Mouse (Mus musculus): ENCODE data around the gene Chst3. TPM values are rescaled to one million over a fixed set of nuclear protein-coding genes. Genes with fewer than 3 reads are reported as not detected.
"Not testable (repeated sequence)": the region's sequence is repeated elsewhere in the genome, so short reads cannot be mapped to it uniquely, and the experiment has no call there.

The Chst3 gene
- polyA plus RNA-seq, 1 experiment from 2014 or later, result 1.3 TPM

DNA sequence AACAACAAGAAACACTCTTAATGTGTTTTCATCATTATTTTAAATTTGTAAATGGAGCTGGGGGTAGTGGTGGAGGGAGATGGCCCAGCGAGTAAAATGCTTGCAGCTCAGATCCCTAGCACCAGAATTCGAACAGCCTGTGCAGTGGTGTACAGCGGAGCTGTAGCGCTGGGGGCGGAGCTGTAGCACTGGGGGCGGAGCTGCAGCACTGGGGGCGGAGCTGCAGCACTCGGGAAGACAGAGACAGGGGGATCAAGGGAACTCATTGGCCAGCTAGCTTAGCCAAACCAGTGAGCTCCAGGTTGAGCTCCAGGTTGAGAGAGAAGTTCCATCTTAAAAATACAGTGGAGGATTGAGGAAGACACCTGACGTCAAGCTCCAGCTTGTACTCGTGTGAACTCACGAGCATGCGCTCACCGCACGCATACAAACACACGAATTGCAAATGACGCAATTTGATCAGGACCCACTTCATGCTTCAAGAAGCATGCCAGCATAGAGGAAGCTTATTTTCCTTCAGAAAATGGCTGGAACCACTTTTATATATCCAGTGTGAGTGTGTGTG, 38.3 kb upstream of the Chst3 start:
- H3K9me3 ChIP-seq (ENCODE audit: control insufficient read depth, low read length), result no peaks in the 10 kb centered on the region
- H3K27me3 ChIP-seq (replicated peaks; ENCODE audit: control insufficient read depth, insufficient read depth, low read length), result no peaks in the 10 kb centered on the region
- H3K9ac ChIP-seq (ENCODE audit: low read depth, low read length), result no peak overlapping the region
- no peak for ATAC-seq (ENCODE audit: low read depth)
- no peak overlapping the region for H3K4me2 ChIP-seq (ENCODE audit: low read depth, low read length)
- H3K27ac ChIP-seq (replicated peaks; ENCODE audit: low read depth, low read length), result no peak overlapping the region
- DNase-seq (ENCODE audit: low spot score), result no peak
- H3K4me3 ChIP-seq (ENCODE audit: low read depth, low read length), result no peak overlapping the region
- no peaks in the 10 kb centered on the region for H3K4me1 ChIP-seq (ENCODE audit: control insufficient read depth, insufficient read depth, low read length)
- WGBS, result 63% methylated on average over 16 of the region's 16 CpGs
- H3K36me3 ChIP-seq (ENCODE audit: control insufficient read depth, insufficient read depth, low read length), result no peaks in the 10 kb centered on the region

DNA sequence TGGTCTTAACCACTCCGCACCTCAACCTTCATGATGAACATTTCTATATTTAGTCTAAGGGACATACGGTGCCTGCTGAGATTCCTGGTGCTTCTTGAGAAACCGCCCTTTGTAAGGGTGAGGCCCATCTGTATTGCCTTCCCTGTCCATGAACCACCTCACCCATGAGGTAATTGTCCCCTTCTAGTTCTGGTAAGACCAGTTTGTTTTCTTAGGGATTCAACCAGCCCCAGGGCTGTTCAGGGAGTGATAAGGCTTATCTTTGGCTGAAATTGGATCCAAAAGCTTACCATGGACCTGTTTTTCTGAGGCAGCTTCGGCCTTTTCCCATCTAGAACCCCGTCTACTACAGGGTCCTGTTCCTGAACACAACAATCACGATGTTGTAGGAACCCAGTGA, 37.0 kb upstream of the Chst3 start:
- no peaks in the 10 kb centered on the region for H3K36me3 ChIP-seq (ENCODE audit: control insufficient read depth, insufficient read depth, low read length)
- WGBS, result 77% methylated on average over 6 of the region's 6 CpGs
- DNase-seq (ENCODE audit: low spot score), result no peak
- H3K4me1 ChIP-seq (ENCODE audit: control insufficient read depth, insufficient read depth, low read length), result no peaks in the 10 kb centered on the region
- ATAC-seq (ENCODE audit: low read depth), result no peak; the same call in 1 of the 2 replicates
- H3K27me3 ChIP-seq (replicated peaks; ENCODE audit: control insufficient read depth, insufficient read depth, low read length), result no peaks in the 10 kb centered on the region
- no peak overlapping the region for H3K27ac ChIP-seq (replicated peaks; ENCODE audit: low read depth, low read length)
- no peak overlapping the region for H3K4me3 ChIP-seq (ENCODE audit: low read depth, low read length)
- no peaks in the 10 kb centered on the region for H3K9me3 ChIP-seq (ENCODE audit: control insufficient read depth, low read length)
- no peak overlapping the region for H3K4me2 ChIP-seq (ENCODE audit: low read depth, low read length)
- H3K9ac ChIP-seq (ENCODE audit: low read depth, low read length), result no peak overlapping the region

DNA sequence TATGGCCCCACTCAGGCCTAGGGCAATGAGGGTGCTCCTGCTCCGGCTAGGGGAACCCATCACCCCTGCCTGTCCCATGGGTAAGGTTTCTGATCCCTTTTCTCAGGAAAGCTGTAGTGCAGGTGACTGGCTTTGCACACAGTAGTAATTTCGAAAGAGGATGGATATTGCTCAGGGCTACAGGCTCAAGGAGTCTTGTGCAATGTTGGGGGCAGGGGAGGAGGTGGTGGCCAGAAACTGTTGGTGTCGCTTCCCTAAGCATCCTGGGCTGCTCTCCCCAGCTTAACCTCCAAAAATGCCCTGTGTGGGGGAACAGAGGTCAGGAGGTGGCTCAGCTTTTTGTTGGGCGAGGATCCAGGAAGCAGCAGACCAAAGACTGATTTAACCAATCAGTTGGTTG, 33.5 kb upstream of the Chst3 start:
- Histone ChIP-seq H3K36me3 (ENCODE audit: control insufficient read depth, insufficient read depth, low read length) (no peaks in the 10 kb centered on the region), H3K4me2 (ENCODE audit: low read depth, low read length) (no peak overlapping the region), H3K27ac (replicated peaks; ENCODE audit: low read depth, low read length) (no peak overlapping the region), H3K9ac (ENCODE audit: low read depth, low read length) (no peak overlapping the region), H3K27me3 (replicated peaks; ENCODE audit: control insufficient read depth, insufficient read depth, low read length) (no peaks in the 10 kb centered on the region), H3K9me3 (ENCODE audit: control insufficient read depth, low read length) (no peaks in the 10 kb centered on the region), H3K4me3 (ENCODE audit: low read depth, low read length) (no peak overlapping the region), H3K4me1 (ENCODE audit: control insufficient read depth, insufficient read depth, low read length) (no peaks in the 10 kb centered on the region)
- 65% methylated on average over 4 of the region's 4 CpGs for WGBS
- ATAC-seq (ENCODE audit: low read depth) (no peak), DNase-seq (ENCODE audit: low spot score) (no peak)

DNA sequence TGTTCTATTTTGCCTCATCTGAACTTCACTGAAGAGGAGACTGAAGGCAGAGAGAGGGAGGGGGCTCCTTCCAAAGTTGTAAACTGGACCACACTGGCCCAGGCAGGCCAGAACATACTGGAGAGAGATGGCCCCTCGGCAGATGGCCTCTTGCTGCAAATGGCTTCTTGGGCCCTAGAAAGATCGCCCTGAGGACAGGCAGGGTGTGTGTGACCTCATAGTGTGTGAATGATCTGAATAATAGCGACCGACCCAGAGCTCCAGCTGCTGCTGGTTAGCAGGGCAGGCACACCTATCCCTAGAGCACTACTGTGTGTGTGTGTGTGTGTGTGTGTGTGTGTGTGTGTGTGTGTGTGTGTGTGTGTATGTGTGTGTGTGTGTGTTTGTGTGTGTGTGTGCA, 33.1 kb upstream of the Chst3 start:
- H3K9me3 ChIP-seq (ENCODE audit: control insufficient read depth, low read length), result no peaks in the 10 kb centered on the region
- DNase-seq (ENCODE audit: low spot score) (no peak), ATAC-seq (ENCODE audit: low read depth) (no peak)
- H3K27ac ChIP-seq (replicated peaks; ENCODE audit: low read depth, low read length), result no peak overlapping the region
- H3K4me2 ChIP-seq (ENCODE audit: low read depth, low read length), result no peak overlapping the region
- no peaks in the 10 kb centered on the region for H3K4me1 ChIP-seq (ENCODE audit: control insufficient read depth, insufficient read depth, low read length)
- no peak overlapping the region for H3K9ac ChIP-seq (ENCODE audit: low read depth, low read length)
- 62% methylated on average over 2 of the region's 4 CpGs for WGBS
- no peaks in the 10 kb centered on the region for H3K36me3 ChIP-seq (ENCODE audit: control insufficient read depth, insufficient read depth, low read length)
- H3K27me3 ChIP-seq (replicated peaks; ENCODE audit: control insufficient read depth, insufficient read depth, low read length), result no peaks in the 10 kb centered on the region
- H3K4me3 ChIP-seq (ENCODE audit: low read depth, low read length), result no peak overlapping the region

DNA sequence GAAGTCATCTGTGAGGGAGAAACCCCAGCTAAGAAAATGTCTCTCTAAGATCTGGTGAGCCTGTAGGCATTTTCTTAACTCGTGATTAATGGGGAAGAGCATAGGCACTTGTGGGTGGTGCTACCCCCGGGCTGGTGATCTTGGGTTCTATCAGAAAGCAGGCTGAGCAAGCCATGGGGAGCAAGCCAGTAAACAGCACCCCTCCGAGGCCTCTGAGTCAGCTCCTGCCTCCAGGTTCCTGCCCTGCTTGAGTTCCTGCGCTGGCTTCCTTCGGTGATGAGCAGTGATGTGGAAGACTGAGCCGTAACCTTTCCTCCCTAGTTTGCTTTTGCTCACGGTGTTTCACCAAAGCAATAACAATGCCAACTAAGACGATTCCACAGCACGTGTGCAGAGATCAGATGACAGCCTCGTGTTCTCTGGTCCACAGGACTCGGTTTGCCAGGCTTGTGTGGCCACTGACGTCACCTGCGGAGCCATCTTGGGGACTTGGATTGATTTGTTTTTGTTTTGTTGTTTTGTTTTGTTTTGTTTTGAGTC, 31.4 kb upstream of the Chst3 start:
- no peak overlapping the region for H3K4me2 ChIP-seq (ENCODE audit: low read depth, low read length)
- WGBS, result 73% methylated on average over 13 of the region's 13 CpGs
- ATAC-seq (ENCODE audit: low read depth), result no peak

GRCm38 (mm10) chr10:60248345-60248744, 29.3 kb upstream of the Chst3 start:
- not testable (repeated sequence) for DNase-seq (ENCODE audit: low spot score); H3K27me3 ChIP-seq (replicated peaks; ENCODE audit: control insufficient read depth, insufficient read depth, low read length); H3K27ac ChIP-seq (replicated peaks; ENCODE audit: low read depth, low read length); H3K36me3 ChIP-seq (ENCODE audit: control insufficient read depth, insufficient read depth, low read length); H3K4me3 ChIP-seq (ENCODE audit: low read depth, low read length); H3K9ac ChIP-seq (ENCODE audit: low read depth, low read length); H3K4me2 ChIP-seq (ENCODE audit: low read depth, low read length); ATAC-seq (ENCODE audit: low read depth); H3K4me1 ChIP-seq (ENCODE audit: control insufficient read depth, insufficient read depth, low read length); H3K9me3 ChIP-seq (ENCODE audit: control insufficient read depth, low read length)
- WGBS, result 83% methylated on average over 3 of the region's 3 CpGs

More for the DNA sequence above, 31.4 kb upstream of the Chst3 start:
- no peak overlapping the region for H3K9ac ChIP-seq (ENCODE audit: low read depth, low read length)
- H3K27ac ChIP-seq (replicated peaks; ENCODE audit: low read depth, low read length), result no peak overlapping the region
- H3K27me3 ChIP-seq (replicated peaks; ENCODE audit: control insufficient read depth, insufficient read depth, low read length), result no peaks in the 10 kb centered on the region
- no peaks in the 10 kb centered on the region for H3K36me3 ChIP-seq (ENCODE audit: control insufficient read depth, insufficient read depth, low read length)
- no peaks in the 10 kb centered on the region for H3K9me3 ChIP-seq (ENCODE audit: control insufficient read depth, low read length)
- no peak overlapping the region for H3K4me3 ChIP-seq (ENCODE audit: low read depth, low read length)
- H3K4me1 ChIP-seq (ENCODE audit: control insufficient read depth, insufficient read depth, low read length), result no peaks in the 10 kb centered on the region
- no peak for DNase-seq (ENCODE audit: low spot score)

DNA sequence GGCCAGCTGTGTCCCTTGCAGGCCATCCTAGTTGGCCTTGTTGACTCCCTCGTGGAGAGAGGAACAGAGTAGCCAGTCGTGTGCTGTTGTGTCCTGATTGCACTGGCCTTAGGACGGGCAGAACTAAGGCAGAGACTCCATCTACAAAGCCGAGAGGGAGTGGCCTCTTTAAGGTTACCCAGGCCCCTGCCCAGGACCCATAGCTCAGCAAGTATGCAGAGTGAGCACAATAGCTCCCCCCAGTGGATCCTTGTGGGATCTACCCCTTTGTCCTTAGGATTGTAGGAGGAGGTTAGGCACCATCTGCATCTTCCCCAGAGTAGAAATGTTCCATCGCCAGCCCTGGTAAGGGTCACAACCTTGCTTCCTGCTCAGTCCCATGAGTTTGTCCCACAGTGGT, 27.5 kb upstream of the Chst3 start:
- WGBS, result 42% methylated on average over 5 of the region's 5 CpGs
- no peaks in the 10 kb centered on the region for H3K27me3 ChIP-seq (replicated peaks; ENCODE audit: control insufficient read depth, insufficient read depth, low read length)
- no peak overlapping the region for H3K4me2 ChIP-seq (ENCODE audit: low read depth, low read length)
- ATAC-seq (ENCODE audit: low read depth) (no peak), DNase-seq (ENCODE audit: low spot score) (peak; percentile 34)
- no peaks in the 10 kb centered on the region for H3K4me1 ChIP-seq (ENCODE audit: control insufficient read depth, insufficient read depth, low read length)
- H3K9me3 ChIP-seq (ENCODE audit: control insufficient read depth, low read length), result no peaks in the 10 kb centered on the region
- no peak overlapping the region for H3K4me3 ChIP-seq (ENCODE audit: low read depth, low read length)
- no peaks in the 10 kb centered on the region for H3K36me3 ChIP-seq (ENCODE audit: control insufficient read depth, insufficient read depth, low read length)
- H3K27ac ChIP-seq (replicated peaks; ENCODE audit: low read depth, low read length), result no peak overlapping the region
- no peak overlapping the region for H3K9ac ChIP-seq (ENCODE audit: low read depth, low read length)

DNA sequence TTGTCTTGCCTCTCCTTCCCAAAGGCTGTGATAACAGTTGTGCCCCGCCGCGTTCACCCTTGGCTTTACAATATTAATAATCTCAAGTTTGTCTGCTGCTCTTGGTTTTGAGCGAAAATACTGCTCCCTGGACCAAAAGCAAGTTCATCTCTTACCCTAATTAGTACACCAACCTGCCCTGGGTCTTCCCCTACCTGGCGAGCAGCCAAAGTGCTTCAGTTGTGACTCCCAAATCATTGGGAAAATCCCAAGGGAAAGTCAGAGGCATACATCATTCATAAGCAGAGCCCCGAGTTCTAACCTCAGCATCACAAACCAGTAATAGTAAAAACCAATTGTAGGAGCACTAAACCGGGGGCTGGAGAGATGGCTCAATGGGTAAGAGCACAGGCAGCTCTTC, 26.6 kb upstream of the Chst3 start:
- Histone ChIP-seq H3K9me3 (ENCODE audit: control insufficient read depth, low read length) (no peaks in the 10 kb centered on the region), H3K36me3 (ENCODE audit: control insufficient read depth, insufficient read depth, low read length) (no peaks in the 10 kb centered on the region), H3K4me1 (ENCODE audit: control insufficient read depth, insufficient read depth, low read length) (no peaks in the 10 kb centered on the region), H3K27me3 (replicated peaks; ENCODE audit: control insufficient read depth, insufficient read depth, low read length) (no peaks in the 10 kb centered on the region), H3K27ac (replicated peaks; ENCODE audit: low read depth, low read length) (no peak overlapping the region), H3K4me3 (ENCODE audit: low read depth, low read length) (no peak overlapping the region), H3K4me2 (ENCODE audit: low read depth, low read length) (no peak overlapping the region), H3K9ac (ENCODE audit: low read depth, low read length) (no peak overlapping the region)
- ATAC-seq (ENCODE audit: low read depth), result no peak
- WGBS, result 74% methylated on average over 7 of the region's 7 CpGs
- no peak for DNase-seq (ENCODE audit: low spot score)

- Histone ChIP-seq H3K9me3 (ENCODE audit: control insufficient read depth, low read length) (no peaks in the 10 kb centered on the region), H3K4me3 (ENCODE audit: low read depth, low read length) (no peak overlapping the region), H3K4me2 (ENCODE audit: low read depth, low read length) (no peak overlapping the region), H3K27me3 (replicated peaks; ENCODE audit: control insufficient read depth, insufficient read depth, low read length) (no peaks in the 10 kb centered on the region), H3K9ac (ENCODE audit: low read depth, low read length) (no peak overlapping the region), H3K27ac (replicated peaks; ENCODE audit: low read depth, low read length) (no peak overlapping the region), H3K36me3 (ENCODE audit: control insufficient read depth, insufficient read depth, low read length) (no peaks in the 10 kb centered on the region), H3K4me1 (ENCODE audit: control insufficient read depth, insufficient read depth, low read length) (no peaks in the 10 kb centered on the region)
- ATAC-seq (ENCODE audit: low read depth) (peak; percentile 73), DNase-seq (ENCODE audit: low spot score) (peak; percentile 91)
- 3% methylated on average over 8 of the region's 8 CpGs for WGBS
Measured at GRCm38 (mm10) chr10:60245041-60245440, 26.0 kb upstream of the Chst3 start.
